Comparison of ENCODE assay signal across 15 mouse cellular contexts in the genomic region with DNA sequence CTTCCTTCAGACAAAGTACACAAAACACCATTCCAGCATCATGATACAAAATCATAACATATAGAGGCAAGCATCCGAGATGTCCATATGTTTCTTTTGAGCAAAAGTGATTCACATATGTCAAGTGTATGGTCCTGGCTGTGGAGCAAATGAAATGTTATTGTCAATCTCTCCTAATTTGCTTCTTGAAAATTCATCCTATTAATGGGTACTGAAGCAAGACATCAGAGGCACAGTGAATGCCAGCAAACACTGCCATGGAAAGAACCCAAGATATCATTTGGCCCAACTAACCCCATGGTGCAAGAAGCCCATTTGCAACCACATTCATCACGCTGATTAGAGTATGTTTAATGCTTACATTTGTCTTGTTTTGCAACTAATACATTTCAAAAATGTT.
DNase-seq lines count a peak whose midpoint lies in the region; ATAC-seq and TF ChIP-seq lines count a peak whose summit lies in the region.
"Had no signal": no experiment of that assay in that cellular context is flagged by ENCODE, and none has a peak within 500 bp of the region (broad histone marks: within the 10 kb centered on the region; RNA-seq: fewer than 3 reads in every experiment).

No protein-coding gene starts in this region.

- H3K4me2 ChIP-seq in forebrain, embryonic 14.5 days (ENCODE audit: low read length): no peak overlapping the region
- H3K4me2 ChIP-seq in forebrain, embryonic 11.5 days (ENCODE audit: low read depth, low read length, severe bottlenecking): no peak overlapping the region
- H3K4me2 ChIP-seq in forebrain, embryonic 16.5 days (ENCODE audit: low read length): no peak overlapping the region
- no peak overlapping the region for H3K4me2 ChIP-seq in forebrain, postnatal 0 days (ENCODE audit: low read depth)
- H3K4me2 ChIP-seq: embryonic facial prominence, embryonic 12.5 days had no signal

- peak; percentile 17 to 54 for DNase-seq in cerebellum, postnatal 14 days
- no peak for DNase-seq in cerebellum, postnatal 36 days
- DNase-seq in forebrain, embryonic 14.5 days (ENCODE audit: low spot score): peak; percentile 41
- DNase-seq in forebrain, embryonic 11.5 days (ENCODE audit: low spot score): no peak
- no peak for DNase-seq in forebrain, postnatal 0 days
- DNase-seq in thymus, postnatal 25 days: no peak
- DNase-seq: adrenal gland, adult 2 months; adrenal gland, postnatal 10 days; adrenal gland, postnatal 25 days; cerebellum, adult 11-12 months; cerebellum, adult 2 months; cerebellum, adult 9-10 months had no signal

- no peak for ATAC-seq in forebrain, embryonic 14.5 days
- ATAC-seq in forebrain, embryonic 11.5 days (replicated peaks; ENCODE audit: low FRiP score): no peak
- ATAC-seq in forebrain, embryonic 16.5 days: peak; percentile 64
- no peak for ATAC-seq in forebrain, postnatal 0 days

- H3K4me1 ChIP-seq in forebrain, embryonic 14.5 days (ENCODE audit: control insufficient read depth, insufficient read depth, low read length): no peaks in the 10 kb centered on the region
- no peaks in the 10 kb centered on the region for H3K4me1 ChIP-seq in forebrain, embryonic 11.5 days (replicated peaks; ENCODE audit: control insufficient read depth, insufficient read depth, low read length)
- H3K4me1 ChIP-seq in forebrain, embryonic 16.5 days (replicated peaks; ENCODE audit: control insufficient read depth, insufficient read depth, low read length): no peaks in the 10 kb centered on the region
- H3K4me1 ChIP-seq in forebrain, postnatal 0 days (ENCODE audit: insufficient read depth): no peaks in the 10 kb centered on the region
- H3K4me1 ChIP-seq: embryonic facial prominence, embryonic 10.5 days; embryonic facial prominence, embryonic 12.5 days had no signal

- H3K27ac ChIP-seq in forebrain, embryonic 14.5 days (ENCODE audit: low read depth, low read length): no peak overlapping the region
- H3K27ac ChIP-seq in forebrain, embryonic 11.5 days (ENCODE audit: low read depth, low read length): no peak overlapping the region
- no peak overlapping the region for H3K27ac ChIP-seq in forebrain, embryonic 16.5 days (ENCODE audit: low read length)
- H3K27ac ChIP-seq in forebrain, postnatal 0 days (ENCODE audit: low read depth, low read length): no peak overlapping the region
- H3K27ac ChIP-seq: embryonic facial prominence, embryonic 10.5 days; embryonic facial prominence, embryonic 12.5 days had no signal

- no peak overlapping the region for H3K9ac ChIP-seq in forebrain, embryonic 14.5 days (ENCODE audit: low read length)
- H3K9ac ChIP-seq in forebrain, embryonic 11.5 days (ENCODE audit: low read length): no peak overlapping the region
- no peak overlapping the region for H3K9ac ChIP-seq in forebrain, embryonic 16.5 days (replicated peaks; ENCODE audit: low read depth, low read length)
- H3K9ac ChIP-seq in forebrain, postnatal 0 days: no peak overlapping the region
- H3K9ac ChIP-seq: embryonic facial prominence, embryonic 12.5 days had no signal

- no peaks in the 10 kb centered on the region for H3K27me3 ChIP-seq in forebrain, embryonic 14.5 days (replicated peaks; ENCODE audit: control insufficient read depth, insufficient read depth, low read length)
- H3K27me3 ChIP-seq in forebrain, embryonic 11.5 days (ENCODE audit: control insufficient read depth, insufficient read depth, low read length): no peaks in the 10 kb centered on the region
- no peaks in the 10 kb centered on the region for H3K27me3 ChIP-seq in forebrain, embryonic 16.5 days (replicated peaks; ENCODE audit: control insufficient read depth, insufficient read depth, low read length)
- no peaks in the 10 kb centered on the region for H3K27me3 ChIP-seq in forebrain, postnatal 0 days (ENCODE audit: insufficient read depth, low read length)
- H3K27me3 ChIP-seq: embryonic facial prominence, embryonic 12.5 days had no signal

- TF ChIP-seq CTCF in forebrain, postnatal 0 days (IDR thresholded peaks at IDR 0.05; ENCODE audit: low read depth): no peak

- 73% methylated on average over 2 of the region's 2 CpGs for WGBS in forebrain, embryonic 14.5 days
- WGBS in forebrain, embryonic 11.5 days: 85% methylated on average over 2 of the region's 2 CpGs
- WGBS in forebrain, embryonic 16.5 days: 60% methylated on average over 2 of the region's 2 CpGs
- 61% methylated on average over 2 of the region's 2 CpGs for WGBS in forebrain, postnatal 0 days

- no peaks in the 10 kb centered on the region for H3K36me3 ChIP-seq in forebrain, embryonic 14.5 days (ENCODE audit: control insufficient read depth, insufficient read depth, low read length)
- no peaks in the 10 kb centered on the region for H3K36me3 ChIP-seq in forebrain, embryonic 11.5 days (ENCODE audit: control insufficient read depth, insufficient read depth, low read length)
- no peaks in the 10 kb centered on the region for H3K36me3 ChIP-seq in forebrain, embryonic 16.5 days (ENCODE audit: control insufficient read depth, insufficient read depth)
- no peaks in the 10 kb centered on the region for H3K36me3 ChIP-seq in forebrain, postnatal 0 days (ENCODE audit: insufficient read depth)
- H3K36me3 ChIP-seq: embryonic facial prominence, embryonic 10.5 days; embryonic facial prominence, embryonic 12.5 days had no signal

- no peaks in the 10 kb centered on the region for H3K9me3 ChIP-seq in forebrain, embryonic 14.5 days (replicated peaks; ENCODE audit: control insufficient read depth, low read length)
- no peaks in the 10 kb centered on the region for H3K9me3 ChIP-seq in forebrain, embryonic 11.5 days (ENCODE audit: control insufficient read depth, low read length)
- H3K9me3 ChIP-seq in forebrain, embryonic 16.5 days (ENCODE audit: control insufficient read depth, low read length): no peaks in the 10 kb centered on the region
- H3K9me3 ChIP-seq in forebrain, postnatal 0 days (ENCODE audit: low read length): no peaks in the 10 kb centered on the region
- H3K9me3 ChIP-seq: embryonic facial prominence, embryonic 10.5 days; embryonic facial prominence, embryonic 12.5 days had no signal

- H3K4me3 ChIP-seq in forebrain, embryonic 14.5 days (ENCODE audit: low read depth, low read length): no peak overlapping the region
- no peak overlapping the region for H3K4me3 ChIP-seq in forebrain, embryonic 11.5 days (ENCODE audit: low read depth, low read length)
- no peak overlapping the region for H3K4me3 ChIP-seq in forebrain, embryonic 16.5 days (replicated peaks; ENCODE audit: low read length)
- H3K4me3 ChIP-seq in forebrain, postnatal 0 days (ENCODE audit: low read depth, low read length): no peak overlapping the region
- H3K4me3 ChIP-seq: embryonic facial prominence, embryonic 10.5 days; embryonic facial prominence, embryonic 12.5 days had no signal

Comparison
In these comparisons a context has a peak if more than half of its experiments do, and no peak if none do; other contexts are left out.
1. DNase-seq: peak in cerebellum, postnatal 14 days (2 of 2) and forebrain, embryonic 14.5 days (single experiment); none in cerebellum, postnatal 36 days (0 of 2), forebrain, embryonic 11.5 days (single experiment), forebrain, postnatal 0 days (single experiment) and thymus, postnatal 25 days (single experiment).